Mouse (Mus musculus) monocyte, adult 2 months (primary cell): Measurements from ENCODE around the gene Arl6ip5.

ENCODE experiments used
- DNase-seq, 2 experiments: peaks; one replicate each; pipeline ENCODE4 v3.0.0; 2022; ENCODE audit warnings: low spot score in 2 of 2, low read depth in 1 of 2

The Arl6ip5 gene

DNA sequence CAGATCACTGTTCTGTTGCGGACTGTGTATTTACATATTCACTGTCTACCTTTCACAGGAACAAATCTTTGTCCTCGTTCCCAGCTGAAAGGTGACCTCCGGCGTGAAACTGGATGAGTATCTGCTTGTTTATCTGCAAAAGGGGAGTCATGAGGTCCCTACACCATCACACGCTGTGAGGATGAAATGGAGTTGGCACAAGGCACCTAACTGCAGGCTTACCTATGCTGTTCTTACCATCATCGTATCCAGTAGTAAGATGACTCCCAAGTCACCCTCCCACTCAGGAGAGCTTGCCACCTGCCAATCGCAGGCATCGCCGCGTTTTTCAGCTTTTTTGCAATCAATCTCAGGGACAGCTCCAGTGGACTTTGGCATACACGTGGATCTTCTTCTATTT is 59.1 kb downstream of the Arl6ip5 start:
- no peak for DNase-seq

DNA sequence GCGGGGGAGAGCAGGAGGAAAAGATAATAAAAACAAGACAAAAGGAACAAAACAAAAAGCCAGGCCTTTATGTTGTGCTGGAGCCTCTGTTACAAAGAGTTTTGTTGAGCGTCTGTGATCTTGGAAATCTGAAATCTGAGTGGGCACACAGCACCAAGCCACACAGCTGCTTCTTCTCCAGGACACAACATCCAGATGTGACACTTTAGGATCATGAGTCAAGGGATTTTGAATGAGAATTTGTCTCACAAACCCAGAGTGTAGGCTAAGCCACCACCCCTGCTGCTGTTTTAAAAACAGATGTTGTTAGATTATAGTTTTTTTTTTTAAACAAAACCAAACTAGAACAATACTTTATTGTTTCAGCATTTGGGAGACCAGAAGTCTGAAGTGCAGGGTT is 61.9 kb downstream of the Arl6ip5 start:
- DNase-seq = no peak

DNA sequence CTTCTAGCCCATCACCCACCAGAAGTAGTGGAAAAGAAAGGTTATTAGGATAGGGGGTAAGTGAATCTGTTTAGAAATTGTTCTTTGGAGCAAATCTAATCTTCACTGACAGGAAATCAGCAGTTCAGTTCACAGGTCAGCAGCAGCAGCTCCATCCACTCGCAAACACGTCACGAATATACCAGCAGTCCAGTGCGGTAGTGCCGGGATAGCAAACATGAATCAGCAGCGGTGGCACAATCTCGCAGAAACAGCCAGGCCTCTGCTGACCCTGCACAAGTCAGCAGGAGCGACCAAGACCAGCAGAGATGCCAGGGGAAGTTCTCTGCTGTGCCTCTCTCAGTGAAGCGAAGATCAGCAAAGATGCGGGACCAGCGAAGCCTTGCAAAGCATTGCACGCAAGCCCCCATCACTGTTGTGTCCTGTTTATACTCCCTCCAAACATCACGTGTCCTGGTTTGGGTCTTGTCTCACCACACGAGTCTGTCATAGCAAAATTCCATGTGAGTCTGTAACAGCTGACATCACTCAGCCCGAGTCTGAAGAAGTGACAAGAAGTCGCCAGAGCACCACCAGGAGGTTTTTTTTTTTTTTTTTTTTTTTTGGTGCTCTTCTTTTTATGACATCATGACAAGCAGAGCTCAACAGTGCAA is 62.7 kb downstream of the Arl6ip5 start:
- no peak for DNase-seq

DNA sequence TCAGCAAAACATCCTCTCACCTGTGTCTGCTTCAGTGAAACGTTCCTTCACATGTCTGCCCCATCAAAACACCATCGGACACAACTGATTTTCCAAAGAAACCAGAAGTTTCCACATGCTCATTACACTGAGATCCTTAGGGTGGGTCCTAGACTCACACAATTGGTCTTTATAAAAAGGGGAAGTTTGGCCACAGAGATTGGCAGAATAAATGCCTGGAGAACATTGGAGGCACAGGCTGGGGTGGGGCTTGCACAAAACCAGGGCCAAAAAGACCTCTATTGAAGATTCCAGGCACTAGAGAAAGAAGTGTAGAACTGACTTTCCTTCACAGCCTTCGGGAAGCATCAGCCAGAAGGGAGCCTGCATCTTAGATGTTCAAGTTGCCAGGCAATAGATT is 63.3 kb downstream of the Arl6ip5 start:
- DNase-seq = no peak

DNA sequence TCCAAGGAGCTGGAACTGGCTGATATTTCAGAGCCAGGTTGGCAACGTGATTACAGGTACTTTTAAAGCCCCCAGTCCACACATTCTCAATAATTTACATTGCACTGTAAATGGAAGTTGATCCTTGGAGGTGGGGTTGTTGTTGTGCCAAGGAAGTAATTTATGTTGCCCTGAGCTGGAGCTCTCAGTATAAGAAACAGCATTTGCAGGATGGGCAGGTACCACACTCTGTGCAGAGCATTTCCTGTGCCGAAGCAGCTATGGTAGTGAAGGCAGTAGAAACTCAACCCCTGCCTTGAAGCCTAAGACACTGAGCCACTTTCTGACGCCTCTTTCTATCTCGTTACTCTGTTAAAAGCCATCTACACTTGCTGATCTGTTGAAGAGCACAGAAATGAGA is 65.3 kb downstream of the Arl6ip5 start:
- DNase-seq = no peak

DNA sequence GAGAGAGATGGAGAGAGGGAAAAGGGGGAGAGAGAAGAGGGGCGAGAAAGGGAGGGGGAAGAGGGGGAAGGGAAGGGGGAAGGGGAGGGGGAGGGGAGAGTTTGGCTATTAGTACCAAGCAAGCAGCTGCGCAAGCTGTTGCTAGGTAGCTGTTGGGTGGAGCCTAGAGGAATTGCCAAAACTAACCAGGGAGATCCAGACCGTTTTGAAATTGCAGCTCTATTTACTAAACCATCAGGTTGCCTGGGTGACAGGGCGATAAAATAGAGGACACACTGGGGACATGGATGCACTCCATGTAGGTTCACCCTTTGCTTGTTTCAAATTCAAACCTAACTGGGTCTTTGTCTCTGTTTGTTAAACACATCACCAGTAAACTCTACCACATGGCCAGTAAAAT is 65.9 kb downstream of the Arl6ip5 start:
- no peak for DNase-seq

DNA sequence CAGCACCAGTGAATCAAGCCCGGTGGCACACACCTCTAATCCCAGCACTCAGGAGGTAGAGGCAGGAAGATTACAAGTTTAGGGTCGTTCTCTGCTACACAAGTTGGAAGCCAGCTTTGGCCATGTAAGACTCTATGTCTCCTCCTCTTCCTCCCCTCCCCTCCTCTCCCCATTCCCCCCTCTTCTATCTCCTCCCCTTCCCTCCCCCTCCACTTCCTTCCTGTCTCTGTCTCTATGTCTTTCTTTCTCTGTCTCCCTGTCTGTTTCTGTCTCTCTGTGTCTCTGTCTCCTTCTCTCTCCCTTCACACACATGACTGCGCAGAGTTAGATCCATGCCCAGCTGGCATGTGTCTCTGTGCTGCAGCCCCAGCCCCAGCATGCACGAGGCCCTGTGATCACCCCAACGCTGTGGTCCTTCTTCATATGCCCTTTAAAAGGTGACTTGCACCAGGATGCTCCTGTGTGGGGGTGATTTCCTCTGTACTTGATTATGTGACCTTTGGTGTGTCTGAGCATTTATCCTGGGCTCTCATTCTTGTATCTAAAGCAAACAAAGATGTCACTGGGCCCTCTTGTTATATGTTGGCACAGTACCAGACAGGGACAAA is 66.5 kb downstream of the Arl6ip5 start:
- DNase-seq = no peak

DNA sequence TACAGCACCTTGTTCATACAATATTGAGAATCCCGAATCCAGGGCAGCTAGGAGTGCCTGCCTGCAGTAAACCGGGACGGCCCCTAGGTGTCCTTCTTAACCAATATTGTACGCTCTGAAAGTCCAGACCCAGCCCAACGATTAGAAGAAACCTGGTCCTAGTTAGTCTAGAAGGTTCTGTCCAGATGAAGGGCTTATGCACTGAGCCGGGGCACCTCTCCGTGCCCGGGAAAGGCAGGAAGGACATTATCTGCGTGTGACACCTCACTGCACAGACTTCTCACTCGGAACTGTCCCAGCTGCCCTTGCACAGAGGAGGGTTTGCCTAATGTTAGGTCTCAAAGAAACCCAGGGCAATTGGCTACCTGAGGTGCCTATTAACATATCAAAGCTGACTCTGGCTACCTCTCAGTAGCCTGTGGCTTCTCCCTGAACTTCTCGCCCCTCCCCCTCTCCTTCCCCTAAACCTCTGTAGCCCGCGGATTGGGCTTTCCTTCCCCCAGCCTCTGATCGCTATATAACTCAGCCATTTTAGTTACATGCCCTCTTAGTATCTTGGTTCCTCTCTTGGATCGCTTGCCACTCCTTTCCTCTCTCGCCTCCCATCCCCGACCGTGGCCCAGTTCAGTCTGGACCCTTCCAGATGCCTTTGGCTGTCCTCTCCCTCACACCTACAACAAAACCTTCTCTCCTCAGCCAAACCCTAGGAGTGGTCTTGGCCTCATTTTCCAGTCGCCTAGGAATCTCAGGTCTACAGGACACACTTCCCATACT is 67.7 kb downstream of the Arl6ip5 start:
- DNase-seq = peak in 1 of 2 experiments; percentile 19

DNA sequence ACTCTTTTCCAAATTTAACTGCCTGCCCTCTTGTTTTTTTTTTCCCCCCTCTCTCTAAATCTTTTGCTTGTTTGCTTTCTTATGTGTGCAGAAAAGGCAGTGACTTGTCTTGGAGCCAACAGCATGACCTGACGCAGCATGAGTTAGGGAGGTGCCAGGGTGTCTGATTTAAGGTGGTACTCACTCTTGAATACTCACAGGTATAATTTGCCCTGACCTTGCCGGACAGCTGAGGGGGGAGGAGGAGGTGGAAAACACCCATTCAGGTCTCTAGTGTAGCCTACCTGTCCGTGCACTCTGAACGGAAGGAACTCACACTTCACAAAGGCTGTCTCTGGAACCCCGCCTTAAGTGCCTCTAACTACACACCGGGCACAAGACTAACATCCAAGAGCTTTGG is 68.4 kb downstream of the Arl6ip5 start:
- no peak for DNase-seq
